Mouse (Mus musculus): ENCODE measurements around the gene Hecw2. TPM values are rescaled to one million over a fixed set of nuclear protein-coding genes. Genes with fewer than 3 reads are reported as not detected.

Gene Hecw2
- total RNA-seq, 2 experiments from 2014 or later, result 6.9 TPM

- DNase-seq (ENCODE audit: low spot score in 2 of 2), result no peak
These were observed 400.7 kb downstream of the Hecw2 start for GRCm38 (mm10) chr1:53794279-53794678.

GRCm38 (mm10) chr1:53791343-53791742 lies 403.6 kb downstream of the Hecw2 start:
- DNase-seq (ENCODE audit: low spot score in 2 of 2), result no peak

GRCm38 (mm10) chr1:53784721-53785418 lies 410.1 kb downstream of the Hecw2 start, which contains the start of gene Stk17b:
Gene Stk17b, minus strand, starts transcription at chr1:53785224.
- peak; percentile 93 to 95 for DNase-seq (ENCODE audit: low spot score in 2 of 2)

- DNase-seq (ENCODE audit: low spot score in 2 of 2), result no peak
These were observed 410.7 kb downstream of the Hecw2 start for GRCm38 (mm10) chr1:53784291-53784720.

- no peak for DNase-seq (ENCODE audit: low spot score in 2 of 2)
These were observed 412.0 kb downstream of the Hecw2 start for GRCm38 (mm10) chr1:53782956-53783355.

- no peak for DNase-seq (ENCODE audit: low spot score in 2 of 2)
These were observed 412.9 kb downstream of the Hecw2 start for GRCm38 (mm10) chr1:53782079-53782478.

- no peak for DNase-seq (ENCODE audit: low spot score in 2 of 2)
These were observed 413.7 kb downstream of the Hecw2 start for GRCm38 (mm10) chr1:53781311-53781710.

- no peak for DNase-seq (ENCODE audit: low spot score in 2 of 2)
These were observed 418.6 kb downstream of the Hecw2 start for GRCm38 (mm10) chr1:53776176-53776905.

GRCm38 (mm10) chr1:53775545-53775944 lies 419.4 kb downstream of the Hecw2 start:
- DNase-seq (ENCODE audit: low spot score in 2 of 2), result no peak

GRCm38 (mm10) chr1:53775036-53775435 lies 419.9 kb downstream of the Hecw2 start:
- DNase-seq (ENCODE audit: low spot score in 2 of 2), result no peak

- DNase-seq (ENCODE audit: low spot score in 2 of 2), result no peak
These were observed 420.4 kb downstream of the Hecw2 start for GRCm38 (mm10) chr1:53774571-53774970.

- DNase-seq (ENCODE audit: low spot score in 2 of 2), result no peak
These were observed 421.0 kb downstream of the Hecw2 start for GRCm38 (mm10) chr1:53773994-53774393.

GRCm38 (mm10) chr1:53772967-53773366 lies 422.0 kb downstream of the Hecw2 start:
- no peak for DNase-seq (ENCODE audit: low spot score in 2 of 2)

- no peak for DNase-seq (ENCODE audit: low spot score in 2 of 2)
These were observed 423.5 kb downstream of the Hecw2 start for GRCm38 (mm10) chr1:53771476-53771875.

- no peak for DNase-seq (ENCODE audit: low spot score in 2 of 2)
These were observed 428.9 kb downstream of the Hecw2 start for GRCm38 (mm10) chr1:53766112-53766511.

GRCm38 (mm10) chr1:53757316-53757715 lies 437.7 kb downstream of the Hecw2 start:
- DNase-seq (ENCODE audit: low spot score in 2 of 2), result no peak

Small RNA genes lying within 50 kb of the gene (microRNA-seq; reads per million reads assigned to microRNA genes)
- not detected for gene Mir7681

Other genes starting within 250 kb of the Hecw2 start
- under 1 TPM in 1 of 2 experiments, not detected in 1; 0.15 TPM for gene Ccdc150, start 55.5 kb upstream of the Hecw2 start, total RNA-seq (2021)
- 10 to 100 TPM; 15.5 to 21.6 TPM for gene Gtf3c3, start 243.8 kb upstream of the Hecw2 start, total RNA-seq (2021)

Measured in gastrocnemius, postnatal 4 days (tissue).